Mouse (Mus musculus) embryonic fibroblast, embryonic 13.5 days (primary cell): ENCODE measurements around the gene Gm1113.

Source experiments
- CTCF ChIP-seq: IDR thresholded peaks from 2 replicates; pipeline ENCODE4 v1.5.1; 2011; ENCODE audit warnings: mild to moderate bottlenecking, control low read depth, low read length, moderate library complexity, borderline replicate concordance; ENCODE audit not compliant: insufficient read depth
- POLR2A ChIP-seq: IDR thresholded peaks from 2 replicates; pipeline ENCODE4 v1.6.1; 2011; ENCODE audit warnings: low read depth, mild to moderate bottlenecking, control low read depth, low read length, moderate library complexity

DNA sequence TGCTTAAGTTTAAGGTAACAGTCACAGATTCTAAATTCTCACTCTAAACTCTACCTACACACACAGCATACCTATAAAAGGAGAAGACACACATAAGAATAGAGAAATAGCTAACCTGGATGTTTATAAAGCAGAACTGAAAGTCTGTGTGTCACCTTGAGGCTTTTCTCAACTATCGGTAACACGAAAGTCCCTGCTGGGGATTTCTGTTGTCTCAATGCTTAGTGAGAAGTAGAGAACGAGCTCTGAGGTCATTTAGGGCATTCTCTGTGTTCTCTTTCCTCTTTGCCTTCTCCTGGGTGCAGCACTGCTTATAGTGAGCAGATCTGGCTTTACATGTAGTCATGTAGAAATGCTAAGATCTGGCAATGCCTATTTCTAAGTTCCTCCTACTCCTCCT is 34.1 kb downstream of the Gm1113 start:
- no peak for TF ChIP-seq POLR2A
- TF ChIP-seq CTCF, result no peak
